Mouse (Mus musculus) mature B cell (primary cell): ENCODE data around the gene Ttbk1.
"Not testable (repeated sequence)": the region's sequence is repeated elsewhere in the genome, so short reads cannot be mapped to it uniquely, and the experiment has no call there.

Source experiments
- in situ Hi-C: fragments of 300-500 bp; cut with MboI; formaldehyde crosslinking; loops from 2 replicates; pipeline ENCODE4 v1.14.3; 2019

Ttbk1 gene

DNA sequence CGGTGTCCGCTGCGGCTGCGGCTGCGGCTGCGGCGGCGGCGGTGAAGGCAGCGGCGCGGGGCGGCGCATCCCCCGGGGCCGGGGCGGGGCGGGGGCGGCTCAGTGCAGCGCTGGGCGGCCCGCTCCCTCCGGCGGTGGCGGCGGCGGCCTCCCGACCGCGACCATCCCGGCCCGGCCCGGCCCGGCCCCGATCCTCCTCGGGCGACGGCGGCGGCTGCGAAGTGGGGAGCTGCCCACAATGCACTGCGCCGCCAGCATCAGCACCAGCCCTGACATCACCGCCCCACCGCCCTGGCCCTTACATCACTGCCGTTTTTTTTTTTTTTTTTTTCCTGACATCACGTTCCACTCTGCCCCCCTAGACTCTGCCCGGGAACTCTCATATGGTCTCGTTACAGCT, at the start of gene Ttbk1:
Ttbk1 (minus strand) TSS at position 245 of the 400 bp plus-strand sequence.
- in situ Hi-C loops, result no loop called here

DNA sequence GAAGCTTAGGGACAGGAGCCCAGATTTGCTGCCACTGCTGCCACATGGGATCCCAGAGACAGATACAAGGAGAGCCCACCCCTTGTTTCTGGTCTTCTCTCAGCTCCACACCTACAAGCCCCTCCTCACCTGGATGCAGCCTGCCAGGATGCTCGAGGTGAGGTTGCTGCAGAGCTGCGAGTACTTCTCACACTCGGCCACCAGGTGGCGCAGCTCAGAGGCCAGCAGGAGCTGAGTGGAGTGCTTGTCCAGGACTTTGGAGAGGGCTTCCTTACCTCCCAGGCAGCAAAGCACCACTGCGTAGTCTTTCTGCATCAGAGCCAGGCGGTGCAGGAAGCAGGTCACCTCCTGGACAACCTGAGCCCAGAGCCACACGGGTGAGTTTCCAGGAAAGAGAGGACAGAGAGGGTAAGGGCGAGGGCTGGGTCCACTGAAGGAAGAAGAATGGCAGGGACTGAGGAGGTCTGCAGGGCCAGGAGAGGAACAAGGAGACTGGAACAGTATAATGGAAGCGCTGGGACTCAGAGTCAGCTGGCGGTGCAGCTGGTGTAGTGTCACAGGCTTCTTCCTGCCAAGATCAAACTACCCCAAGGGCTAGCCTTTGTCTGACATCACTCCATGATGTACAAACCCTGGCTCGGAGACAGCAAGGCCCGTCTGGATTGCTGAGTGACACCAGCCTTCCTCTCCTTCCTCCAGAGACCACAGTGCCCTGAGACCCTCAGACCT, 38.3 kb upstream of the Ttbk1 start:
- in situ Hi-C loops, result no loop called here

DNA sequence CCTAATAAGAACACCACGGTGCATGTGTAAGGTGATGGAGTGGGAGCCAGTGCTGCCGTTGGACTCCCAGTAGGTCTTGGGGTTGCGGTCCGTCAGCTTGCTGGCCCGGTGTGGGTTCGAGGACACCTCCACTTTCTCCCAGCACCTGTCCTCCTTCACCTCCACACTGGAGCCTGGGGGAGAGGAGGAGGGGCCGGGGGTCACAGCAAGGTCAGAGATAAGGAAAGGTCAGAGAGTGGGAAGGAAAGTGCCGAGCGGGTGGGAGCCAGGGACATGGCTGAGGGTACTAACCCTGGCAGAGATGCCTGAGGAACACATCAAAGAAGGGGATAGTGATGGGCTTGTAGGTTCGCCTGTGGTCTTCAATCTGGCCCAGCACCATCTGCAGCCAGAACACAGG, 37.6 kb upstream of the Ttbk1 start:
- in situ Hi-C loops, result no loop called here

GRCm38 (mm10) chr17:46521963-46522668, 34.6 kb upstream of the Ttbk1 start:
- in situ Hi-C loops, result no loop called here

DNA sequence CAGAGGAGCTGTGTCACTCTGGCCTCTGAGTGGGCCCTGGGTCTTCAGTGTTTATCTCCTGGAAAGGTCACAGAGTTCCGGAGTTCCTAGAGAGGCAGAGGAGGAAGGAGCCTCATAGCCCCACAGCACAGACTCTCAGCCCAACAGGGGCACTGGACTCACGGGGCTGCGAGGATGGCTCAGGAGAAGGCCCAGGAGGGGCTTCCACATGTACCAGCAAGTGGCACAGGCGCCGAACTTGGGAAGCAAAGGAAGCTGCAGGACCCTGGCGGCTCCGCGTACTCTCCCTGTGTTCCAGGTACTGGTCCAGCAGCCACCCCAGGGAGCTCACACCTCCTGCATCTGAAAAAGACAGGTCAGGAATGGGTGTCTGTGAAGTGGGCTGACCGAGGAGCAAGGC, 33.7 kb upstream of the Ttbk1 start:
- in situ Hi-C loops, result no loop called here

GRCm38 (mm10) chr17:46520385-46520979, 33.0 kb upstream of the Ttbk1 start:
- in situ Hi-C loops, result no loop called here

GRCm38 (mm10) chr17:46519971-46520370, 32.5 kb upstream of the Ttbk1 start:
- in situ Hi-C loops, result no loop called here

DNA sequence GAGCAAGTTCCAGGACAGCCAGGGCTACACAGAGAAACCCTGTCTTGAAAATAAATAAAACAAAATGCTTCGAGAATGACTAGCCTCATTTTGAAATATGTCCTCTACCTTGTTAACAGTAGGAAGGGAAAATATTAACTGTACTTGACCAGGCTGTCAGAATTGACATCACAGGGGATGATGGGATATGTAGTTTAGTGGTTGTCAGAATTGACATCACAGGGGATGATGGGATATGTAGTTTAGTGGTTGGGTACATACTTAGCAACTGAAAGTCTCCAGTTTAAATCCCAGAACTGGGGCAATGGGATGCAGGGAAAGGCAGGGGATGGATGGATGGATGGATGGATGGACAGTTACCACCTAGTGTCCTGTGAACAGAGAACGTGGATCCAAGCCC, 25.9 kb upstream of the Ttbk1 start:
- in situ Hi-C loops, result no loop called here

- in situ Hi-C loops, result no loop called here
Measured at GRCm38 (mm10) chr17:46511059-46511710, 23.7 kb upstream of the Ttbk1 start.

DNA sequence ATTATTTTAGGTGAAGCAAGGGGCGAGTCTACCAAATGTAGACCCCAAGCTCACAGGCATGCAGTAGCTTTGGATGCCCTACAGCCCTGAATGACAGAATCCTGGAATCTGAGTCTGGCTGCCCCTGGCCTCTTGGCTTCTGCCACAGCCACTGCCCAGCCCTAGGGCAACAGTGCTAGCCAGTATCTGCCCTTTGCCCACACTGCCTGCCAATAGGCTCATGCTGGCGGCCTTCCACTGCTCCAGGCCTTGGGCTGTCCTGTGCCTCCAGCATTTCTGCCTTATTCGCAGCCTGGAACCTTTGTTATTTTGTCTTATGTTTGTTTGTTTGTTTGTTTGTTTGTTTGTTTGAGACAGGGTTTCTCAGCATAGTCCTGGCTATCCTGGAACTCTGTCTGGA, 18.1 kb upstream of the Ttbk1 start:
- in situ Hi-C loops, result no loop called here

GRCm38 (mm10) chr17:46503847-46504638, 16.6 kb upstream of the Ttbk1 start:
- in situ Hi-C loops, result no loop called here

- in situ Hi-C loops, result no loop called here
Measured at GRCm38 (mm10) chr17:46502775-46503174, 15.3 kb upstream of the Ttbk1 start.

- in situ Hi-C loops, result no loop called here
Measured at GRCm38 (mm10) chr17:46497956-46498355, 10.5 kb upstream of the Ttbk1 start.

DNA sequence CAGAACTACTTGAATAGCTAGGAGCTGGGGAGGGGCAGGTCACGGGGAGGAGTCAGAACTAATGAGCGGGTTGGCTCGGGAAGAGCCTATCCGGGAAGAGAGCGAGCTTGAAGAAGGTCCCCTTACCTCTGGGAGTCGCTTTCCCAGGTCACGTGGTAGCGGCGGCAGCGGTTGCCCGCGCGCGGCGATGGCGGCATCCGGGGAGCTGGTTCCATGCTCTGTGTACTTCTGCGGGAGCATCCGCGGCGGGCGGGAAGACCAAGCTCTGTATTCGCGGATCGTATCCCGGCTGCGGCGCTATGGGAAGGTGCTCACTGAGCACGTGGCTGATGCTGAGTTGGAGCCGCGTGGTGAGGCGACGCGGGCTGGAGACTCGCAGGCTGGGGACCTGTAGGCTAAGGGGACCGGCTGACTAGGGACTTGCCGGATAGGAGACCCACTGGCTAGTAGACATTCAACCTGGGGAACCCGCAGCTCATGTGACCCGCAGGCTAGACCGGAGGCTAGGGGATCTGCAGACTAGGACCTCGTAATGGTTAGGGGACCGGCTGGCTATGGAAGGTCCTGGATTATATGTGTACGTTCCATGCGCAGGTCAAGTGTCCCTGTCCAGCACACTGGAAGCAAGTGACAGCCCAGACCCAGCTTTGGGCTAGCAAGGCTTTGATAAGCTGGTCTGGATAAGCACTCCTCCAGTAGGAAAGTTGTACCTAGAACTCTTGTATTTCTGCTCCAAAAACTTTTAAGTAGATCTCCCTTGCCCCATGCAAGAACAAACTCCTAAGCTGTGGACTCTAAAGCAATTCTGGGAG, 9.4 kb upstream of the Ttbk1 start, which contains the start of gene Dnph1:
Dnph1 (plus strand) TSS at position 89 of the 812 bp plus-strand sequence.
- in situ Hi-C loops, result no loop called here

GRCm38 (mm10) chr17:46496081-46496480, 8.6 kb upstream of the Ttbk1 start:
- in situ Hi-C loops, result not testable (repeated sequence)

DNA sequence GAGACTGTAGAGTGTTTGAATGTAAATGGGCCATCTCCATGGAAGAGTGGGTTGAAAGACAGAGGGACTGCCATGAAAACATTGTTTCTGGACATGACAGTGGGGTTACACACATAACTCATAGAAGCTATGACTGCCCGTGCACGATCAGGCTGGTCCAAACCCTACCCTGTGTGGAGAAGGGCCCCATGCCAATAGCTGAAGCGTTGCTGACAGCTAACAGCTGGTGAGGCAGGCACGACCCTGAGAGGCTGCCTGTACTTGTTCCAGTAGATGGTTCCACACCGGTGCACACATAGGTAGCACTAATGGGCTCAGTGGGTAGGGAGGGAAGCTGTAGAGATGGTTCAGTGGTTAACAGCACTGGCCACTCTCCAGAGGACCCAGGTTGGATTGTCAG, 8.0 kb upstream of the Ttbk1 start:
- in situ Hi-C loops, result no loop called here

- in situ Hi-C loops, result no loop called here
Measured at GRCm38 (mm10) chr17:46486995-46487394, 480 bp downstream of the Ttbk1 start.

DNA sequence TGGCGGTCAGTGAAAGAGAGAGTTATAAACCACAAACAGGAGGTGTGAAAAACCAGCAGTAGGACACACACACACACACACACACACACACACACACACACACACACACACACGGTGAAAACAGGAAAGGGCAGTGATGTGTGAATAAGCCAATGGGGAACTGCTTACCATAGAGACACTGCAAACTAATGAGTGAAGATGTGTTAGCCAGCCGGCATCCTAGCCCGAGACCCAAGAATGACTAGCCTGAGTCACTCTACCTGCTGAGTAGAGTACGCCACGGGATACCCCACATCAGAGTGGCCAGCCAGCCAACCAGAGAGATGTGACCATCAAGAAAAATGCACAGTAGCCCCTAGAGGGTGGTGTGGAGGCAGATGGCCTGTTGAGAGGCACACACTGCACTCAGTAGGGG, 3.0 kb downstream of the Ttbk1 start:
- in situ Hi-C loops, result no loop called here

DNA sequence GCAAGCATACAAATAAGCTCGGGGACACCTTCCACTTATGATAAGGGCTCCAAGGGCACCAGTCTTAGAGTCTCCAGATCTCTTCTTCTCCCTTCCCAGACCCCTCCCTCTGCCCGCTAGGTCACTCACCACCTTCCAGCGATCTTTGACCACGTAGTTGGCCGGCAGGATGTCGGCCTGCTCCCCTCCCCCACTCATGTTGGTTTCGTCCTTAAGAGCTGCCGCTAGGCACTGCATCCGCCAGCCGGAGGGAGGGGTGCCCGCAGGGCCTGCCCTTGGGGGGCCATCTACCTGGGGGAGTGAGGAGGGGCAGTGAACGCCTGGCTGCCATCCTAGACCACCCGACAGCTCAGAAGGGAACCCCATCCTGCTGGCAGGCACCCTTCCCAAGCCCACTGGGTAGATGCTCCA, 3.4 kb downstream of the Ttbk1 start:
- in situ Hi-C loops, result no loop called here

DNA sequence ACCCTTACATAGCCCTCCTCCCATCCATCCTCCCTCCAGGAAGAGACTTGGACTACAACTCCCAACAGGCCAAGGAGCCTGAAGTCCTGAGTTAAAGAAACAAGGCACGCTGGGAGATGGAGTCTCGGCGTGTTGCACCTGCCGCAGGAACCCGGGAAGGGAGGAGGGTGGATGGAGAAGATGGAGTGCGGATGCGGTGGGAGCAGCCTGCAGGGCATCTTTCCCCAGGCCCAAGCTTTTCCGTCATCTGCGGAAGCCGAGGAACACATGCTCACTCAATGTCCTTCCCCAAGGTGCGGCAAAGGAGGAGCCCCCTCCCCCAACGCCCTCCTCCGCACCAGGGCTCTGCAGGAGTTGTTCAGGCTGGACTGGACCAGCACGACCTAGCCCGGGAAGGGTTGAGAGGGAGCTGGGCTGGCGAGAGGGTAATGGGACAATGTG, 3.9 kb downstream of the Ttbk1 start:
- in situ Hi-C loops, result no loop called here

DNA sequence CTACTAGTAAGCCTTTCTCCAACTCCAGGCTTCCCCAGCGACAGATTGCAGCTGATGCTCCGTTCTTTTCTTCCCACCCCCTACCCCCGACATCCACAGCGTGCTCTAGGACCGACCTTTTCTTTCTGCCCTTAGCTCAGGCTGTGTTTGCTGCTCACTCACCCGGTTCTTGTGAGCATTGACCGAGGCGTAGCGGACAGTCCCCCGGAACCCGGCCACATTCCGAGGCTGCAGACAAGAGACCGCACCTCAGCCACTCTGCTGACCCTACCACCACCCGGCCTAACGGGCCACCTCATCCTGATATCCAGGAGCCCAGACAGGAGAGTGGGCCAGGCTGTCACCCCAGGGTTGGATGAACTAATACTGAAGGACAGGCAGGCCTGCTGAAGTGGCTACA, 10.2 kb downstream of the Ttbk1 start:
- in situ Hi-C loops, result no loop called here
